Mouse (Mus musculus) liver, embryonic 14.5 days (tissue): ENCODE measurements around the gene Gimap5.

Experiments used
- CTCF ChIP-seq: IDR thresholded peaks from 2 replicates; pipeline ENCODE4 v1.5.1; 2016; ENCODE audit warnings: antibody characterized with exemption, low read depth, control low read depth
- EP300 ChIP-seq: IDR thresholded peaks from 2 replicates; pipeline ENCODE4 v1.6.1; 2016; ENCODE audit warnings: antibody characterized with exemption, low read depth

DNA sequence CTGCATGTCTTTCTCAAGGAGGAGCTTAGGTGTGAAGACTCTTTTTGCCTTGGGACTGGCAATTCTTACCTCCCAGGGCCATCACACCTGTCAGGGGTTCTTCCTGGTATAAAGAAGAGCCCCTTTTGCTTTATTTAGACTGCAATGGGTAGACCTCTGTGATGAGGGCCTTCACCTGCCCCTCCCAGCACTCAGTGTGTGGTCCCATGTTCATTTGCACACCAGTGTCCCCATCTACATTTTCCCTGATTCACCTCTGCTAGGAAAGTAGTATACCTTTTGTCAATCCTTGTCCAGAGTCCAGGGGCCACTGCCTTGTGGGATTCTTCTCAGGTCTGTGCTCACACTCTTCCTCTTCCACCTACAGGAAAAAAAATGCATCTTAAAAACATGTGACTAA lies 41.9 kb upstream of the Gimap5 start:
- no peak for TF ChIP-seq CTCF
- TF ChIP-seq EP300: no peak
